Mouse (Mus musculus): ENCODE results near the gene Ptpn13. TPM values are rescaled to one million over a fixed set of nuclear protein-coding genes. Genes with fewer than 3 reads are reported as not detected.

Ptpn13 gene
- total RNA-seq, 2 experiments from 2014 or later: 9.3 to 10.5 TPM

- intact Hi-C loops (cut with DNase I): no loop called here
- no peak for DNase-seq (ENCODE audit: low spot score in 2 of 2)
Measured at GRCm38 (mm10) chr5:103450663-103451062, 25.7 kb downstream of the Ptpn13 start.

- intact Hi-C loops (cut with DNase I): no loop called here
- DNase-seq (ENCODE audit: low spot score in 2 of 2): no peak
Measured at GRCm38 (mm10) chr5:103453361-103454140, 28.6 kb downstream of the Ptpn13 start.

GRCm38 (mm10) chr5:103456794-103457193 lies 31.8 kb downstream of the Ptpn13 start:
- no peak for DNase-seq (ENCODE audit: low spot score in 2 of 2)
- intact Hi-C loops (cut with DNase I): loop anchor here (1.0 kb wide), 1 partner anchor 100 kb away; no protein-coding TSS in a partner anchor

- intact Hi-C loops (cut with DNase I): no loop called here
- no peak for DNase-seq (ENCODE audit: low spot score in 2 of 2)
Measured at GRCm38 (mm10) chr5:103458411-103458810, 33.4 kb downstream of the Ptpn13 start.

GRCm38 (mm10) chr5:103458959-103459675 lies 34.1 kb downstream of the Ptpn13 start:
- intact Hi-C loops (cut with DNase I): no loop called here
- DNase-seq (ENCODE audit: low spot score in 2 of 2): no peak

- intact Hi-C loops (cut with DNase I): no loop called here
Measured at GRCm38 (mm10) chr5:103460903-103461302, 35.9 kb downstream of the Ptpn13 start.

GRCm38 (mm10) chr5:103463661-103464219 lies 38.7 kb downstream of the Ptpn13 start:
- intact Hi-C loops (cut with DNase I): no loop called here
- DNase-seq (ENCODE audit: low spot score in 2 of 2): no peak

More at GRCm38 (mm10) chr5:103460903-103461302, 35.9 kb downstream of the Ptpn13 start:
- DNase-seq (ENCODE audit: low spot score in 2 of 2): no peak

- intact Hi-C loops (cut with DNase I): no loop called here
- DNase-seq (ENCODE audit: low spot score in 2 of 2): no peak
Measured at GRCm38 (mm10) chr5:103464329-103464728, 39.3 kb downstream of the Ptpn13 start.

GRCm38 (mm10) chr5:103464771-103465170 lies 39.8 kb downstream of the Ptpn13 start:
- intact Hi-C loops (cut with DNase I): no loop called here
- DNase-seq (ENCODE audit: low spot score in 2 of 2): no peak

- intact Hi-C loops (cut with DNase I): no loop called here
- DNase-seq (ENCODE audit: low spot score in 2 of 2): no peak
Measured at GRCm38 (mm10) chr5:103472670-103473069, 47.7 kb downstream of the Ptpn13 start.

GRCm38 (mm10) chr5:103473467-103474096 lies 48.6 kb downstream of the Ptpn13 start:
- intact Hi-C loops (cut with DNase I): no loop called here
- no peak for DNase-seq (ENCODE audit: low spot score in 2 of 2)

- DNase-seq (ENCODE audit: low spot score in 2 of 2): no peak
- intact Hi-C loops (cut with DNase I): no loop called here
Measured at GRCm38 (mm10) chr5:103474259-103474658, 49.3 kb downstream of the Ptpn13 start.

GRCm38 (mm10) chr5:103475503-103475902 lies 50.5 kb downstream of the Ptpn13 start:
- DNase-seq (ENCODE audit: low spot score in 2 of 2): no peak
- intact Hi-C loops (cut with DNase I): no loop called here

GRCm38 (mm10) chr5:103479503-103479902 lies 54.5 kb downstream of the Ptpn13 start:
- intact Hi-C loops (cut with DNase I): no loop called here
- no peak for DNase-seq (ENCODE audit: low spot score in 2 of 2)

GRCm38 (mm10) chr5:103481222-103481621 lies 56.2 kb downstream of the Ptpn13 start:
- intact Hi-C loops (cut with DNase I): no loop called here
- no peak for DNase-seq (ENCODE audit: low spot score in 2 of 2)

- DNase-seq (ENCODE audit: low spot score in 2 of 2): no peak
- intact Hi-C loops (cut with DNase I): no loop called here
Measured at GRCm38 (mm10) chr5:103487001-103487400, 62.0 kb downstream of the Ptpn13 start.

GRCm38 (mm10) chr5:103490964-103491363 lies 66.0 kb downstream of the Ptpn13 start:
- DNase-seq (ENCODE audit: low spot score in 2 of 2): no peak
- intact Hi-C loops (cut with DNase I): no loop called here

GRCm38 (mm10) chr5:103491788-103492187 lies 66.8 kb downstream of the Ptpn13 start:
- no peak for DNase-seq (ENCODE audit: low spot score in 2 of 2)
- intact Hi-C loops (cut with DNase I): no loop called here

GRCm38 (mm10) chr5:103497061-103497460 lies 72.1 kb downstream of the Ptpn13 start:
- no peak for DNase-seq (ENCODE audit: low spot score in 2 of 2)
- intact Hi-C loops (cut with DNase I): no loop called here

GRCm38 (mm10) chr5:103497480-103497879 lies 72.5 kb downstream of the Ptpn13 start:
- intact Hi-C loops (cut with DNase I): no loop called here
- no peak for DNase-seq (ENCODE audit: low spot score in 2 of 2)

All from left cerebral cortex, postnatal 25 days (tissue).